Mouse (Mus musculus): ENCODE data around the gene Rapgef2. TPM values are rescaled to one million over a fixed set of nuclear protein-coding genes. Genes with fewer than 3 reads are reported as not detected.

Rapgef2 gene
- polyA plus RNA-seq, 1 experiment = 17.7 TPM

DNA sequence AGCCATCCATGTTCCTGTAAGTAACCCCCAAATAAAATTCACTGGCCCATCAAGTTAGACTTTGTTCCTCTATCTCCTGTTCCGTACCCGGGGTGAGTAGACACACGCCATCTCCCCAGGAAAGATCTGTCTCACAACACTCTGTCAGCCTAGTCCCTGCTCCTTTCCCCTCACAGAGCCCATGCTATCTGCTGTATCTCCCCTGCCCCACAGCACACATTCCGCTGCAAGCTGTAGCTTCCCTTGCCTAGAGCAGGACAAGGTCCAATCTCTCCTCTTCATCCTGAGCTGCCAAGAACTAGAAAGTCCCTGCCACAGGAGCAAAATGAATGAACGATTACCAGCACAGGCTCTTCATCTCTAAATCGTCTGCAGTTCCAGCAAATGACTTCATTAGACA lies 184.6 kb downstream of the Rapgef2 start:
- Histone ChIP-seq H3K4me3 (ENCODE audit: low read depth, low read length) (no peak overlapping the region), H3K9me3 (replicated peaks; ENCODE audit: control insufficient read depth, insufficient read depth, low read length, poor library complexity, severe bottlenecking) (no peaks in the 10 kb centered on the region), H3K27ac (ENCODE audit: insufficient read depth, low read length) (no peak overlapping the region), H3K27me3 (ENCODE audit: control insufficient read depth, insufficient read depth, low read length, poor library complexity, severe bottlenecking) (no peaks in the 10 kb centered on the region), H3K4me1 (ENCODE audit: control insufficient read depth, insufficient read depth, low read length) (no peaks in the 10 kb centered on the region), H3K36me3 (ENCODE audit: control insufficient read depth, insufficient read depth, low read length, poor library complexity, severe bottlenecking) (no peaks in the 10 kb centered on the region), H3K9ac (ENCODE audit: low read depth, poor library complexity, severe bottlenecking) (no peak overlapping the region)
- TF ChIP-seq POLR2A (IDR thresholded peaks at IDR 0.05; ENCODE audit: insufficient read depth, low read length) (no peak), EP300 (IDR thresholded peaks at IDR 0.05; ENCODE audit: insufficient read depth, low read depth, low read length) (no peak), CTCF (IDR thresholded peaks at IDR 0.05; ENCODE audit: low read depth, low read length) (no peak)

DNA sequence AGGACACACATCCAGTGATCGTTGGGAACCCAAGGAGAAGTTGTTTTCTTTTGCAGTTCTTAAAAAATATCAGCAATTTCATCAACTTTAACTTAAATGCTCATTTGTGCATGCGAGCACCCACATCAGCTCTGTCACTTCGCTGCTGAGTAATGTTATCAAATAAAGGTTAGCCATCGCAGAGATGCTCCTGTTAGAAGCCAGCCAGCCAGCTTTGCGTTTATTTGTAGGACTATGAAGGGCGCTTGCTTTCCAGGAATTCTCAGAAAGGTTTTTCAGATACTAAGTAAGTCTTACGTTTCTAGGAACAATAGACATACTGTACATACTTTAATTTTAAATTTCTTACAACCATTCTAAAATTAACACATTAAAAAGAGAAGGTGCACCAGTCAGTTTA lies 185.5 kb downstream of the Rapgef2 start:
- Histone ChIP-seq H3K4me1 (ENCODE audit: control insufficient read depth, insufficient read depth, low read length) (no peaks in the 10 kb centered on the region), H3K36me3 (ENCODE audit: control insufficient read depth, insufficient read depth, low read length, poor library complexity, severe bottlenecking) (no peaks in the 10 kb centered on the region), H3K27me3 (ENCODE audit: control insufficient read depth, insufficient read depth, low read length, poor library complexity, severe bottlenecking) (no peaks in the 10 kb centered on the region), H3K9ac (ENCODE audit: low read depth, poor library complexity, severe bottlenecking) (no peak overlapping the region), H3K9me3 (replicated peaks; ENCODE audit: control insufficient read depth, insufficient read depth, low read length, poor library complexity, severe bottlenecking) (no peaks in the 10 kb centered on the region), H3K27ac (ENCODE audit: insufficient read depth, low read length) (no peak overlapping the region), H3K4me3 (ENCODE audit: low read depth, low read length) (no peak overlapping the region)
- TF ChIP-seq POLR2A (IDR thresholded peaks at IDR 0.05; ENCODE audit: insufficient read depth, low read length) (no peak), CTCF (IDR thresholded peaks at IDR 0.05; ENCODE audit: low read depth, low read length) (no peak), EP300 (IDR thresholded peaks at IDR 0.05; ENCODE audit: insufficient read depth, low read depth, low read length) (no peak)

DNA sequence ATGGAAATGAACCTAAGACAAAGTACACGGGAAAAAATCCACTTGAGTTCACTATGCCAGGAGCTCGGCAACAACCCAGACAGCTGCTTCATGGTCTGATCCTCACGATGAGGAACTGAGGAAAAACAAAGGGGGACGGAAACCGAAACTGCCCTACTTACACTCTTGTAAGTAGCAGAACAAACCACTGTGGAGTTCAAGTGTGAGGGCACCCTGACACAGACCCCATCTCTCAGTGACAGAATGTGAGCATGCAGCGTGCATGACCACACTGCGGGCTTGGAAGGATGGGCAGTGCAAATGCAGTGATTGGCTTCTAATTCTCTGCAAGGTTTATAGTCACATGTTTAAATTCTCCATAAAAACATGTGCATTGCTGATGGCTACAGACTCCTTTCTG lies 197.2 kb downstream of the Rapgef2 start:
- Histone ChIP-seq H3K27ac (ENCODE audit: insufficient read depth, low read length) (no peak overlapping the region), H3K9me3 (replicated peaks; ENCODE audit: control insufficient read depth, insufficient read depth, low read length, poor library complexity, severe bottlenecking) (no peaks in the 10 kb centered on the region), H3K4me1 (ENCODE audit: control insufficient read depth, insufficient read depth, low read length) (no peaks in the 10 kb centered on the region), H3K27me3 (ENCODE audit: control insufficient read depth, insufficient read depth, low read length, poor library complexity, severe bottlenecking) (no peaks in the 10 kb centered on the region), H3K9ac (ENCODE audit: low read depth, poor library complexity, severe bottlenecking) (no peak overlapping the region), H3K36me3 (ENCODE audit: control insufficient read depth, insufficient read depth, low read length, poor library complexity, severe bottlenecking) (peaks cover 3% of the 10 kb centered on the region; the same call in 1 of the 2 replicates), H3K4me3 (ENCODE audit: low read depth, low read length) (no peak overlapping the region)
- TF ChIP-seq EP300 (IDR thresholded peaks at IDR 0.05; ENCODE audit: insufficient read depth, low read depth, low read length) (no peak), CTCF (IDR thresholded peaks at IDR 0.05; ENCODE audit: low read depth, low read length) (no peak), POLR2A (IDR thresholded peaks at IDR 0.05; ENCODE audit: insufficient read depth, low read length) (no peak)

DNA sequence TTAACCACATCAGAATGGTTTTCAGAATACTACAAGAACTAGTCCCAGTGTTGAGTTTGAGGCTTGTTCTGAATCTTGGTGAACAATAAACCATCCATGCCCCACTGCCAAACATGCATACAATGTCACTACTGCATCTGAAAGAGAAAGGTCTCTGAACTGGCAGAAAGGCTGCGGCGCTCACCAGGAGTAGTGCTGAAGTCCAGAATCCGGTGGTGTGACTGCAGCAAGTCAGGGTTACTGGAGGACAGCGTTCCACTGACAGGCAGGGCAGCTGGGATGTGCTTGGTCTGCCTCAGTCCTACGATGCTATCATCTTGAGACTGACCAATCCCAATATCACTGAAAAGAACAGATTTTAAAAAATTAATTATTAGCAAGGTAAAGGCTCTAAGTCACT lies 197.9 kb downstream of the Rapgef2 start:
- Histone ChIP-seq H3K36me3 (ENCODE audit: control insufficient read depth, insufficient read depth, low read length, poor library complexity, severe bottlenecking) (peaks cover 3% of the 10 kb centered on the region; the same call in 1 of the 2 replicates), H3K4me1 (ENCODE audit: control insufficient read depth, insufficient read depth, low read length) (no peaks in the 10 kb centered on the region), H3K27ac (ENCODE audit: insufficient read depth, low read length) (no peak overlapping the region), H3K27me3 (ENCODE audit: control insufficient read depth, insufficient read depth, low read length, poor library complexity, severe bottlenecking) (no peaks in the 10 kb centered on the region), H3K9ac (ENCODE audit: low read depth, poor library complexity, severe bottlenecking) (no peak overlapping the region), H3K4me3 (ENCODE audit: low read depth, low read length) (no peak overlapping the region), H3K9me3 (replicated peaks; ENCODE audit: control insufficient read depth, insufficient read depth, low read length, poor library complexity, severe bottlenecking) (no peaks in the 10 kb centered on the region)
- TF ChIP-seq CTCF (IDR thresholded peaks at IDR 0.05; ENCODE audit: low read depth, low read length) (no peak), POLR2A (IDR thresholded peaks at IDR 0.05; ENCODE audit: insufficient read depth, low read length) (no peak), EP300 (IDR thresholded peaks at IDR 0.05; ENCODE audit: insufficient read depth, low read depth, low read length) (no peak)

DNA sequence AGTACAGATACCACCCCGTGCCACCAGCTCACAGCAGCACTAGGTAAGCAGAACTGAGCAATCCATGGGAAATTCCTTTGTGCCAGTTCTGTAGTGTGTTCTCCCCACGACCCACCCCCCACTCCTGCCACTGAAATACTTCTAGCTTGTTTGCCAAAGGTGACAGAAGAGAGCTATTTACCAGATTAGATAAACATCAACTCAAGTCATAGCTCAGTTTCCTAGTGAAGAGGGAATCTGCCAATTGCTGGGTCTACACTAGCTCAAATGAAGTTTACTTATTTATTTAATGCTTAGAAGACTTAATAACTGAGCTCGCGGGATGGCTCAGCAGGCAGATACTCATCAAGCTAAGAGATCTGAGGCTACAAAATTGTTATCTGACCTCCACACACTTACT lies 200.0 kb downstream of the Rapgef2 start:
- Histone ChIP-seq H3K9ac (ENCODE audit: low read depth, poor library complexity, severe bottlenecking) (no peak overlapping the region), H3K4me3 (ENCODE audit: low read depth, low read length) (no peak overlapping the region), H3K4me1 (ENCODE audit: control insufficient read depth, insufficient read depth, low read length) (no peaks in the 10 kb centered on the region), H3K27ac (ENCODE audit: insufficient read depth, low read length) (no peak overlapping the region), H3K9me3 (replicated peaks; ENCODE audit: control insufficient read depth, insufficient read depth, low read length, poor library complexity, severe bottlenecking) (no peaks in the 10 kb centered on the region), H3K36me3 (ENCODE audit: control insufficient read depth, insufficient read depth, low read length, poor library complexity, severe bottlenecking) (peaks cover 11% of the 10 kb centered on the region), H3K27me3 (ENCODE audit: control insufficient read depth, insufficient read depth, low read length, poor library complexity, severe bottlenecking) (no peaks in the 10 kb centered on the region)
- TF ChIP-seq POLR2A (IDR thresholded peaks at IDR 0.05; ENCODE audit: insufficient read depth, low read length) = no peak
- TF ChIP-seq EP300 (IDR thresholded peaks at IDR 0.05; ENCODE audit: insufficient read depth, low read depth, low read length) = no peak
- TF ChIP-seq CTCF (IDR thresholded peaks at IDR 0.05; ENCODE audit: low read depth, low read length) = no peak

DNA sequence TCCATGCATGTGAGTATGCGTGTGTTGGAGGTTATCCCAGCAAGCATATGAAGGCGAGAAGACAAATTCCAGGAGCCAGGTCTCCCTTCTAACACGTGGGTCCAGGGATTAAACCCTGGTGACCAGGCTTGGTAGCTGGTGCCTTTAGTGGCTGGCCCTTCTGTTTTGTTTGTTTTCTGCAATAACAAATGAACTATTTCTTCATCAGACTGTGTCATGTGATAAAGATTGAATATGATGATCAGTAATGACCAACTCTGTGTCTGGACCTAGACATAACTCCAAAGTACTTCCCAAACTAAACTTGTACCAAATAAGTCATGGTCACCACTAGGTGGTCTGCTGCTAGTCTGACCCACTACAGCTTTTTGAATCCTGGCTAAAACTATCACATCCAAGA lies 202.4 kb downstream of the Rapgef2 start:
- Histone ChIP-seq H3K4me3 (ENCODE audit: low read depth, low read length) (no peak overlapping the region), H3K27me3 (ENCODE audit: control insufficient read depth, insufficient read depth, low read length, poor library complexity, severe bottlenecking) (no peaks in the 10 kb centered on the region), H3K9ac (ENCODE audit: low read depth, poor library complexity, severe bottlenecking) (no peak overlapping the region), H3K9me3 (replicated peaks; ENCODE audit: control insufficient read depth, insufficient read depth, low read length, poor library complexity, severe bottlenecking) (no peaks in the 10 kb centered on the region), H3K36me3 (ENCODE audit: control insufficient read depth, insufficient read depth, low read length, poor library complexity, severe bottlenecking) (peaks cover 12% of the 10 kb centered on the region), H3K27ac (ENCODE audit: insufficient read depth, low read length) (no peak overlapping the region), H3K4me1 (ENCODE audit: control insufficient read depth, insufficient read depth, low read length) (no peaks in the 10 kb centered on the region)
- no peak for TF ChIP-seq POLR2A (IDR thresholded peaks at IDR 0.05; ENCODE audit: insufficient read depth, low read length)
- no peak for TF ChIP-seq CTCF (IDR thresholded peaks at IDR 0.05; ENCODE audit: low read depth, low read length)
- no peak for TF ChIP-seq EP300 (IDR thresholded peaks at IDR 0.05; ENCODE audit: insufficient read depth, low read depth, low read length)

Data from ES-Bruce4 (cell line).